Comparison of ENCODE assay signal across 8 mouse cellular contexts in the genomic region with DNA sequence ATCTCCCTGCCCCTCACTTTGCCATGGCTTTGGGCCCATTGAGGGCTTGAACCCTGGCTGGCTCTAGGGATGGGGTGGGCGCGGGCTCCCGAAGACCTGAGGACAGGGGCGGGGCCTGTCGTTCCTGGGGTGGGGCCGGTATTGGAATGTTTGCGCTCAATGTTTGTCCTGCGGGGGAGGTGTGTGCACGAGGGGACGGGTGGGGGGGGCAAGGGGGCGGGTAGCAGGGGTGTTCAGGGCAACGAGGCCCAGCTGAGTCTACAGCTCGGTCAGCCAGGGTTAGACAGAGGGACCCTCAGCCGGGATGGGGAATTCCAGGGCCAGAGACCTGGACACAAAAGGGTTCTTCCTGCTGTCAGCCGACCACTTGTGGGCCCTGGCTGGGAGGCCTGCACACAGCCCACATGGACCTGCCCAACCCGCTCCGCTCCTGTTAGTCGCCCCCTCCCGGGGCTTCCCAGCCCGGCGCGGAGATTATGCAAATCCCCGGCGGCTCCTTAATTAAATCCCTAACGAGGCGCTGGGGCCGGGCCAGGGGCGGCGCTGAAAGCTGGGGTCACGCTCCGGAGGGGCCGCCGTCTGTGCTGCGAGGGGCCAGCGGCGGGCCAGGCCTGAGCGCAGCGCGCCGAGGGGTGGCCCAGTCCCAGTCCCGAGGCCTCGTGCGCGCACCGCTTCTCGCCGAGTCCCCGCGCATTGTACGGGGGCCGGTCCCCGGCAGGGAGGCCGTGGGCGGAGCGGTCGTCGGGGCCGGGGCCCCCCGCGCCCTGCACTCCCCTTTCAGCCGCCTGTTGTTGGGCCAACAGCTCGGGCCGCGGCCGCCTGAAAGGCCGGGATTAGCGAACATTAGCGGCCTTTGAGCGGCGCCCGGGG. TPM values are rescaled to one million over a fixed set of nuclear protein-coding genes. Genes with fewer than 3 reads are reported as not detected.
DNase-seq lines count a peak whose midpoint lies in the region; ATAC-seq lines count a peak whose summit lies in the region.

No protein-coding gene starts in this region.

- peaks cover 52% of the 10 kb centered on the region for H3K27me3 ChIP-seq in heart, embryonic 12.5 days (replicated peaks)

- ATAC-seq in heart, embryonic 12.5 days (ENCODE audit: insufficient number of reproducible peaks, low FRiP score) = peak; percentile 68

- peak overlapping the region; percentile 48 for H3K4me3 ChIP-seq in heart, embryonic 12.5 days

- 4% methylated on average over 63 of the region's 71 CpGs for WGBS in heart, embryonic 12.5 days

- peak overlapping the region; percentile 87 for H3K4me2 ChIP-seq in heart, embryonic 12.5 days

- no peaks in the 10 kb centered on the region for H3K36me3 ChIP-seq in heart, embryonic 12.5 days

- DNase-seq in adrenal gland, adult (ENCODE audit: inconsistent age in 2 of 2, low spot score in 1 of 2) = peak; percentile 23 to 60
- DNase-seq in adrenal gland, postnatal 4 days (ENCODE audit: low spot score in 2 of 2) = no peak
- peak; percentile 89 for DNase-seq in embryo, embryonic 11 days
- peak; percentile 81 to 86 for DNase-seq in kidney, postnatal 4 days
- DNase-seq in lung, adult 18-20 months = peak; percentile 79 to 89
- DNase-seq in ovary, postnatal 36 days (ENCODE audit: low spot score) = peak; percentile 44
- DNase-seq in thymus, postnatal 10 days (ENCODE audit: low spot score in 2 of 2) = no peak

- H3K9me3 ChIP-seq in heart, embryonic 12.5 days (replicated peaks) = no peaks in the 10 kb centered on the region

- peak overlapping the region; percentile 72 for H3K9ac ChIP-seq in heart, embryonic 12.5 days

- peaks cover 49% of the 10 kb centered on the region for H3K4me1 ChIP-seq in heart, embryonic 12.5 days (replicated peaks)

- no peak overlapping the region for H3K27ac ChIP-seq in heart, embryonic 12.5 days (ENCODE audit: poor library complexity, severe bottlenecking)

RNA-seq across cellular contexts. Expression of a gene that starts 26.4 kb away (rescaled TPM):
- 10 to 100 TPM in 1 of 2 experiments, 1 to 10 TPM in 1; 5.2 to 13.7 TPM for total RNA-seq in adrenal gland, postnatal 4 days (2021)
- 6.3 and 7.9 TPM in 2 replicates for polyA plus RNA-seq in heart, embryonic 12.5 days (2016; fragmentation: Nextera tagmentation; extraction: Ambion mirVana)

RNA-seq across cellular contexts. Expression of a gene that starts 36.9 kb away (rescaled TPM):
- 10 to 100 TPM; 20.2 to 21.8 TPM for total RNA-seq in adrenal gland, postnatal 4 days (2021)
- polyA plus RNA-seq in heart, embryonic 12.5 days (2016; fragmentation: Nextera tagmentation; extraction: Ambion mirVana) = 34.3 and 34.9 TPM in 2 replicates

RNA-seq across cellular contexts. Expression of a gene that starts 37.2 kb away (rescaled TPM):
- total RNA-seq in adrenal gland, postnatal 4 days (2021) = 10 to 100 TPM; 47.4 to 49.1 TPM
- 152 and 163 TPM in 2 replicates for polyA plus RNA-seq in heart, embryonic 12.5 days (2016; fragmentation: Nextera tagmentation; extraction: Ambion mirVana)

RNA-seq across cellular contexts. Expression of a gene that starts 42.7 kb away (rescaled TPM):
- 10 to 100 TPM; 65.7 to 71.6 TPM for total RNA-seq in adrenal gland, postnatal 4 days (2021)
- polyA plus RNA-seq in heart, embryonic 12.5 days (2016; fragmentation: Nextera tagmentation; extraction: Ambion mirVana) = 135 and 140 TPM in 2 replicates

Comparison
In these comparisons a context has a peak if more than half of its experiments do, and no peak if none do; other contexts are left out.
1. DNase-seq: peak in adrenal gland, adult (2 of 2), embryo, embryonic 11 days (single experiment), kidney, postnatal 4 days (2 of 2), lung, adult 18-20 months (2 of 2) and ovary, postnatal 36 days (single experiment); none in adrenal gland, postnatal 4 days (0 of 2) and thymus, postnatal 10 days (0 of 2).